Mouse (Mus musculus) thymus, postnatal 14 days (tissue): ENCODE results near the gene Nin.

ENCODE experiments used
- DNase-seq: peaks from one replicate; pipeline ENCODE4 v3.0.0; 2021

Nin gene

DNA sequence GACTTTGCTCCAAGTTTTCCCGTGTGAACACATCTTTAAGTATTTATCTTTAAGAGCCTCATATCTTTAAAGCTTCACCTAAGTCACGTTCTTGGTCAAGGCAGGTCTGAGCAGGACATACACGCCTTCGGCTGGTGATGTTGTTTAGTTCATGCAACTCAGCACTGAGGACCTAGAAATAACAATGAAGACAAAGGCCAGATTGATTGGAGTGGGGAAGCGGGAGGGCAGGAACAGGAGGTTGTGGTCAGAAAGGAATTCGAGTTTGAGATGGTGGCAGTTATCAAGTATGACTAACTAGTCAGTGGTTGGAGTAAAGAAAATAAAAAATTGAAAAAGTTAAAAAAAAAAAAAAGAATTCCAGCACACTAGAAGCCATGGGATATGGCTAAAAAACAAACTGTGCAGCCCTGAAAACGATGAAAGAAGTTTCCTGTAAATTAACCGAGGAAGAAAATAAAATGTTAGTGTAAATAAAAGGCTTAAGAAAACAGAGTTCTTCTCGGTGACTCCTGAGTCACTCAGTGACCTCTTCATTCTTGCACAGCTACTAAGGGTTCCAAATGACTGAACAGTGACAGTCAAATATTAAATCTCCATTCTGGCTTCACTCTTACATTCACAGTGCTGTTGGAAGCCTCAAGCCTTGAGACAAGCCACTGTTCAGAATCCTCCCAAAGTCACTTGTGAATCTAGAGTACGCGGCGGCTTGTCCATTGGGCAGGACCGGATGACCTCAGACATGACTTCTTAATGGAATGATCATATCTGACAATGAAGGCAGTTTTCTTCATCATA is 115.1 kb downstream of the Nin start:
- no peak for DNase-seq

- DNase-seq: no peak
Observed at GRCm38 (mm10) chr12:69995382-69995781, 118.1 kb downstream of the Nin start.

DNA sequence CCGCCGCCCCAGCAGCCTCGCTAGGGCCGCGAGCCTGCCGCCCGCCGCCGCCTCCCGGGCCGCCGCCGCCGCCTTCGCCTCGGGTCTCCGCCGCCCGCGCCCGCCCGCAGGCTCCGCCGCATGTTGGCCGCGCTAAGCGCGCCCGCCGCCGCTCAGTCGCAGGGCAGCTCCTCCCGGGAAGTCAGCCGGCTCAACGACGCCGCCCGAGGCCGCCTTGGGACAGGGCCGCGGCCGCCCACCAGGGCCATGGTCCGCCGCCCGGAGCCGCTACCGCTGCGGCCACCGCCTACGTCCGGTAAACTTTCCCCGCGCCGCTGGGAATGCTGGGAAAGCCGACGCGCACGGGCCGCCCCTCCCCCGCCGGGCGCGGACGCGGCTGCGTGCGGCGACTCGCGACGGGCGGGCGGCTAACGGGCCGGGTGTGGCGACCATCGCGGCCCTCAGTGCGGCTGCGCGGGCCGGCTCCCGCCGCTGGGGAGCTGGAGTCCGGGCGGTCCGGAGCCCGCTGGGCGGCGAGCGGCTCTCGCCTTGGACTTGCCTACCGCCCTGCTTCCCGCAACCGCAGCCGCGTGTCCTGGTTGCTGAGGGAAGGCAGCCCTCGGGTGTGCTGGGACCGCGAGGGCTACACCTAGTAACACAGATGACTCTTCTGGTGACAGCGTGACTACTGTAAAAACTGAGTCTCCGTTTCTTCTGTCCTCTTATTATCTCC is 126.6 kb downstream of the Nin start, which contains the start of gene Sav1:
Sav1 (minus strand) TSS at position 217 of the 712 bp plus-strand sequence.
- peak; percentile 69 for DNase-seq

GRCm38 (mm10) chr12:69986241-69986762 is 127.2 kb downstream of the Nin start:
- peak; percentile 47 for DNase-seq

DNA sequence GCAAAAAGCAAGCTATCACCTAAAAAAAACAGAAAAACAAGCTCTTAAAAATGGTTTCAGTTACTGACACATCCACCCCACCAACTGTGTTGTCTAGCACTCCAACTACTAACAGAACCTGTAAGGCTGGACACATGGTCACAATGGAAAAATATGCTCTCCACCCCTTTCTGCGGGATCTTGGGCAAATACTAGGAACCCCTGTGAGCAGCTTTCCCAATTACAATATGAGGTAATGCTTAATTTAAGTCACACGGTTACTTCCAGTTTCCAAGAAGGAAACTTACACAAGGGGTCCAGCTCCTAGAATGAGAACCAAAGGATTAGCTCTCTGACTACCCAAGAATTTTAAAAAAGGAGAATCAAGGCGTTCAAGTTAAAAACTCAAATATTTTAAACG is 128.0 kb downstream of the Nin start:
- no peak for DNase-seq

DNA sequence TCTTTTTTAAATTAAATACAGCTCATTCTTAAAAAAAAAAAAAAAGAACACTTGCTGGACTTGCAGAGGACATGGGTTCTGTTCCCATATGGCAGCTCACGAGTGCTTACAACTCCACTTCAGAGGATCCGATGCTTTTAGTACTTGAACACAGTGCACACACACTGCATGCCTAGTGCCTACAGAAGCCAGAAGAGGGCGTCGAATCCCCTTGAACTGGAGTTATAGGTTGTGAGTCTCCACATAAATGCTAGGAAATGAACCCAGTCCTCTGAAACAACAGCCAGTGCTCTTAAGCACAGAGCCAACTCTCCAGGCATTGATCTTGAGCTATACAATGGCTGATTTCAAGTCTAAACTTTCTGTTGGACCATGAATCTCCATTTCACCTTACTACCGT is 130.6 kb downstream of the Nin start:
- DNase-seq: peak; percentile 59

- DNase-seq: no peak
Observed at GRCm38 (mm10) chr12:69977376-69977998, 136.0 kb downstream of the Nin start.

- no peak for DNase-seq
Observed at GRCm38 (mm10) chr12:69976688-69977087, 136.8 kb downstream of the Nin start.

DNA sequence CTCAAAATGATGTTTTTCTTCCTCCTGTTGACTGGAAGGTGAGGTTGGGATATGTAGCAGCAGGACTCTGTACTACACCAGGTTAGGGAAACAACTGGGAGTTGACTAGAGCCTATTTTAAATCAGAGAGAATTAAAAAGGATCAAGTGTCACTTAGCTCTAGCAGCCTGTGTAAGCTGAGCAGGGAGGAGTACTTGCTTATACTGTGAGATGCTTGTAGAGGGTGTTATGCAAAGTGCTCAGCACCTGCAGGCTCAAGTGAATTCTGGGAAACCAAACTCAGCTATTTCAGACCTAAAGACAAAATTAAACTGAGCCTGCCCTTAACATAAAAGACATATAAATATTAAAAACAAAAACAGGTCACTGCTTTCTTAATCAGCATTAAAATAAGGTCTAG is 139.9 kb downstream of the Nin start:
- no peak for DNase-seq

- DNase-seq: no peak
Observed at GRCm38 (mm10) chr12:69968154-69968553, 145.4 kb downstream of the Nin start.

DNA sequence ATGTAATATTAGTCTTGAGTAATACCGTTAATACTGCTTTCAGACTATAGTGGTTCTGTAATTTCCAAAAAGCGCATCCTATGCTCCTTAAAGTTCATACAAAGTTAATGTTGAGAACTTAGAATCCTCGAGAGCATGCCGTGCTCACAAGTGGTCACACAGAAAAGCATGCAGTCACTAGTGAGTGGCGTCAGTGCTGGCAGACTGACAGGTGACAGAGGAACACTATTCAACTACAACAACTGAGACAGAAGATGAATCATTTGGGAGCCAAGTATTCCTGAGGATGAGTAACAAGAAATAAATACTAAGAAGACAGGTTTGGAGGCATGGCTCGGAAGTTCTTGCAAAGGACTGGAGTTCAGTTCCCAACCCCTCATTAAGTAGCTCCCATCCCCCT is 146.4 kb downstream of the Nin start:
- DNase-seq: no peak

DNA sequence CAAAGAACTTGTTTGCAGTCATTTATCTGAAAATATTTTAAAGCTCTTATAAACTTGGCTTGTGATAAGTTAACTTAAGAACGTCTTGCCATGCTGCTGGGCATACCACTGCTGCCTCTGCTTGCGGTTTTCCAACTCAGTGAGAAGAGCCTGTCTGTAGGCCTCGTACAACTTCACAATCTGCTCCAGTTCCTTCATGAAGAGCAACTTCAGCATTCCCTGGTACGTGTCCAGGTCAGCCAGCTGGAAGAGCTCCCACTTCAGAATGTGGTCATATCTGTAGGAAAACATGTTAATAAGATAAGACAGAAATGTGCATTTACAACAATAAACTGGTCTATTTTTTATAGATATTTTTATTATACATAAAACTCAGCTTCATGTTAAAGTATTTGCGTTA is 147.4 kb downstream of the Nin start:
- no peak for DNase-seq

- DNase-seq: no peak
Observed at GRCm38 (mm10) chr12:69965644-69966043, 147.9 kb downstream of the Nin start.

DNA sequence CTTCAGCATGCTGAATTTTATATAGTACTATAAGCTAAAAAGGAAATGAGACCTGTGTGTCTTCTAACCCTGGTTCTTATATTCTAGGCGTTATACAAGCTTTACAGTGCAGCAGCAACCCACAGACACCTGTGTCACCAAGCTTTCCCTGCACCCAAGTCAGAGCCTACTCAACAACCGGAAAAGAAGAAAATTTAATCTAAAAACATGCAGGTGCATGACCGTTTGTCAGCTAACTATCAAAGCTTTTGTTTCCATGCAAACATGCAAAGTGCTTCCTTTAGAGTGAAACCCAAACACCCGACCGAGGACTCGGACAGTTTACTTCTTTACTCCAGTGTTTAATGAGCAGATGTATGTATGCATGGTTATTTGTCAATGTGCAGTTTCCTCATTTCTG is 150.4 kb downstream of the Nin start:
- peak; percentile 34 for DNase-seq

DNA sequence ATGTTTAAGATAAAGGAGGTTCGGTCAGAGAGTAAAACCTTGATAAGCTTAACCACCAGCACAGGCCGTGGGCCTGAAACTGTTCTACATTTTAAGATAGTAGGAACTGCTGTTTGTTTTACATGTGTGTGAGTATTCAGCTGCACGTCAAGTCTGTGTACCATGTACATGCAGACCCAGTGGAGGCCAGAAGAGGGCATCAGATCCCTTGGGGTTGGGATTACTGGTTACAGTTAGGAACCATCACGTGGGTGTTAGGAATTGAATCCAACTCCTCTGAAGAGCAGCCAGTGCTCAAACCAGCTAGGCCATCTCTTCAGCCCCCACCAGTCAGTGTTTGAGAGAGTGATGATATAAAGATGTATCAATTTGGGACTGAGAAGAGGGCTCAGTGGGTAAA is 151.0 kb downstream of the Nin start:
- peak; percentile 81 for DNase-seq
